Mouse (Mus musculus): ENCODE data around the gene Ifna16.
A peak's percentile ranks its signal among the peaks of the same experiment; 100 is the strongest.

Gene Ifna16

GRCm38 (mm10) chr4:88676824-88677223, at the start of gene Ifna16:
Gene Ifna16 (minus strand): TSS chr4:88676924.
- no peak for DNase-seq (ENCODE audit: low spot score)

GRCm38 (mm10) chr4:88723497-88724090, 46.9 kb upstream of the Ifna16 start:
- DNase-seq (ENCODE audit: low spot score), result no peak

- peak; percentile 79 for DNase-seq (ENCODE audit: low spot score)
Measured at GRCm38 (mm10) chr4:88721791-88722721, 45.3 kb upstream of the Ifna16 start, which contains the start of the genes Gm26566 and Klhl9. Gene Gm26566 (plus strand): TSS chr4:88721805. Gene Klhl9 (minus strand): TSS chr4:88722465.

GRCm38 (mm10) chr4:88718715-88719114, 42.0 kb upstream of the Ifna16 start:
- no peak for DNase-seq (ENCODE audit: low spot score)

GRCm38 (mm10) chr4:88715059-88715458, 38.3 kb upstream of the Ifna16 start:
- no peak for DNase-seq (ENCODE audit: low spot score)

GRCm38 (mm10) chr4:88714281-88714680, 37.6 kb upstream of the Ifna16 start:
- no peak for DNase-seq (ENCODE audit: low spot score)

GRCm38 (mm10) chr4:88707128-88707826, 30.6 kb upstream of the Ifna16 start:
- no peak for DNase-seq (ENCODE audit: low spot score)

GRCm38 (mm10) chr4:88705924-88706323, 29.2 kb upstream of the Ifna16 start:
- DNase-seq (ENCODE audit: low spot score), result no peak

GRCm38 (mm10) chr4:88699301-88699700, 22.6 kb upstream of the Ifna16 start:
- DNase-seq (ENCODE audit: low spot score), result no peak

- DNase-seq (ENCODE audit: low spot score), result no peak
Measured at GRCm38 (mm10) chr4:88698781-88699180, 22.1 kb upstream of the Ifna16 start.

- no peak for DNase-seq (ENCODE audit: low spot score)
Measured at GRCm38 (mm10) chr4:88697753-88698152, 21.0 kb upstream of the Ifna16 start.

- no peak for DNase-seq (ENCODE audit: low spot score)
Measured at GRCm38 (mm10) chr4:88697108-88697507, 20.4 kb upstream of the Ifna16 start.

GRCm38 (mm10) chr4:88696237-88696884, 19.6 kb upstream of the Ifna16 start:
- peak; percentile 67 for DNase-seq (ENCODE audit: low spot score)

GRCm38 (mm10) chr4:88693392-88693791, 16.7 kb upstream of the Ifna16 start:
- peak; percentile 38 for DNase-seq (ENCODE audit: low spot score)

- peak; percentile 73 for DNase-seq (ENCODE audit: low spot score)
Measured at GRCm38 (mm10) chr4:88692537-88692936, 15.8 kb upstream of the Ifna16 start.

- DNase-seq (ENCODE audit: low spot score), result no peak
Measured at GRCm38 (mm10) chr4:88691259-88691658, 14.5 kb upstream of the Ifna16 start, which contains the start of gene Ifnab. Gene Ifnab (minus strand): TSS chr4:88691359.

GRCm38 (mm10) chr4:88683812-88684211, 7.1 kb upstream of the Ifna16 start, which contains the start of gene Ifna2:
Gene Ifna2 (minus strand): TSS chr4:88683912.
- no peak for DNase-seq (ENCODE audit: low spot score)

- DNase-seq (ENCODE audit: low spot score), result no peak
Measured at GRCm38 (mm10) chr4:88681353-88681752, 4.6 kb upstream of the Ifna16 start.

GRCm38 (mm10) chr4:88680362-88680761, 3.6 kb upstream of the Ifna16 start:
- DNase-seq (ENCODE audit: low spot score), result peak; percentile 27

GRCm38 (mm10) chr4:88655461-88655860, 21.3 kb downstream of the Ifna16 start:
- DNase-seq (ENCODE audit: low spot score), result no peak

GRCm38 (mm10) chr4:88653644-88654043, 23.1 kb downstream of the Ifna16 start:
- no peak for DNase-seq (ENCODE audit: low spot score)

GRCm38 (mm10) chr4:88644359-88644758, 32.4 kb downstream of the Ifna16 start, which contains the start of gene Ifna13:
Gene Ifna13 (minus strand): TSS chr4:88644459.
- no peak for DNase-seq (ENCODE audit: low spot score)
